Mouse (Mus musculus) stomach, postnatal 0 days (tissue): ENCODE results near the gene Cxcr4. TPM values are rescaled to one million over a fixed set of nuclear protein-coding genes. Genes with fewer than 3 reads are reported as not detected.

Experiments
- ATAC-seq: fragments of 200-750 bp; cut with Nextera tagmentation; 2 replicates; pipeline ENCODE4 v1.8.0; 2017; ENCODE audit not compliant: low FRiP score, low TSS enrichment
- DNase-seq: peaks from one replicate; pipeline ENCODE4 v3.0.0-alpha.2; 2016; ENCODE audit warnings: low spot score
- H3K27ac ChIP-seq: fragments of 300-500 bp; sonication (generic); replicated peaks from 2 replicates; pipeline ENCODE4 v1.5.1; 2014; ENCODE audit warnings: mild to moderate bottlenecking, control low read depth
- H3K27me3 ChIP-seq: fragments of 300-500 bp; sonication (generic); 2 replicates; pipeline ENCODE4 v1.6.1; 2014; ENCODE audit warnings: low read length; ENCODE audit not compliant: control insufficient read depth, insufficient read depth
- H3K36me3 ChIP-seq: fragments of 300-500 bp; sonication (generic); 2 replicates; pipeline ENCODE4 v1.6.1; 2014; ENCODE audit warnings: low read length, mixed read lengths; ENCODE audit not compliant: control insufficient read depth, insufficient read depth
- H3K4me1 ChIP-seq: fragments of 300-500 bp; sonication (generic); replicated peaks from 2 replicates; pipeline ENCODE4 v1.6.1; 2014; ENCODE audit warnings: antibody characterized with exemption; ENCODE audit not compliant: control insufficient read depth, insufficient read depth
- H3K4me2 ChIP-seq: fragments of 300-500 bp; sonication (generic); replicated peaks from 2 replicates; pipeline ENCODE4 v1.6.1; 2014; ENCODE audit warnings: low read depth, mild to moderate bottlenecking, control low read depth, moderate library complexity
- H3K4me3 ChIP-seq: fragments of 300-500 bp; sonication (generic); 2 replicates; pipeline ENCODE4 v1.5.1; 2014; ENCODE audit warnings: low read depth, low read length, control low read depth
- H3K9ac ChIP-seq: fragments of 300-500 bp; sonication (generic); 2 replicates; pipeline ENCODE4 v1.6.1; 2014; ENCODE audit warnings: mild to moderate bottlenecking, low read length, control low read depth, mixed read lengths
- H3K9me3 ChIP-seq: fragments of 300-500 bp; sonication (generic); 2 replicates; pipeline ENCODE4 v1.6.1; 2016; ENCODE audit warnings: low read length; ENCODE audit not compliant: control insufficient read depth
- CTCF ChIP-seq: IDR thresholded peaks from 2 replicates; pipeline ENCODE4 v1.5.1; 2016; ENCODE audit warnings: antibody characterized with exemption, low read depth, mild to moderate bottlenecking, moderate library complexity
- EP300 ChIP-seq: optimal IDR thresholded peaks from 2 replicates; pipeline ENCODE3; 2016; ENCODE audit warnings: antibody characterized with exemption
- WGBS: fragments of 180-500 bp; shearing (Covaris S2); extraction: QIAGEN DNeasy Blood & Tissue Kit; methylation state at CpG from one replicate; pipeline ENCODE4 v1.1.7; 2014; 5-methylcytosine and 5-hydroxymethylcytosine counted together
- polyA plus RNA-seq: library from polyadenylated mRNA; unstranded; fragments of >200 nt; fragmentation: Nextera tagmentation; extraction: Ambion mirVana; gene quantifications from 2 replicates; pipeline ENCODE4 v1.2.1, GENCODE M21; 2015

Gene Cxcr4
- polyA plus RNA-seq, 1 experiment from 2014 or later: 2.0 TPM

GRCm38 (mm10) chr1:128602018-128602687 is 10.1 kb upstream of the Cxcr4 start:
- Histone ChIP-seq H3K27me3 (no peaks in the 10 kb centered on the region), H3K27ac (0 out of 2 replicates have a peak overlapping the region, but pooled peaks have one; percentile 35), H3K9me3 (no peaks in the 10 kb centered on the region), H3K4me2 (no peak overlapping the region), H3K9ac (no peak overlapping the region), H3K4me1 (no peaks in the 10 kb centered on the region), H3K36me3 (no peaks in the 10 kb centered on the region), H3K4me3 (no peak overlapping the region)
- ATAC-seq (peak; percentile 87), DNase-seq (peak; percentile 76)
- TF ChIP-seq EP300 (no peak), CTCF (no peak)
- WGBS: 28% methylated on average over 5 of the region's 5 CpGs

- WGBS: 63% methylated on average over 5 of the region's 5 CpGs
- Histone ChIP-seq H3K4me1 (no peaks in the 10 kb centered on the region), H3K4me2 (no peak overlapping the region), H3K4me3 (no peak overlapping the region), H3K36me3 (no peaks in the 10 kb centered on the region), H3K9me3 (no peaks in the 10 kb centered on the region), H3K27ac (no peak overlapping the region), H3K27me3 (no peaks in the 10 kb centered on the region), H3K9ac (no peak overlapping the region)
- TF ChIP-seq CTCF (no peak), EP300 (no peak)
- ATAC-seq: peak; percentile 43; the same call in 1 of the 2 replicates
- DNase-seq: no peak
Measured at GRCm38 (mm10) chr1:128601307-128601706, 9.2 kb upstream of the Cxcr4 start.

DNA sequence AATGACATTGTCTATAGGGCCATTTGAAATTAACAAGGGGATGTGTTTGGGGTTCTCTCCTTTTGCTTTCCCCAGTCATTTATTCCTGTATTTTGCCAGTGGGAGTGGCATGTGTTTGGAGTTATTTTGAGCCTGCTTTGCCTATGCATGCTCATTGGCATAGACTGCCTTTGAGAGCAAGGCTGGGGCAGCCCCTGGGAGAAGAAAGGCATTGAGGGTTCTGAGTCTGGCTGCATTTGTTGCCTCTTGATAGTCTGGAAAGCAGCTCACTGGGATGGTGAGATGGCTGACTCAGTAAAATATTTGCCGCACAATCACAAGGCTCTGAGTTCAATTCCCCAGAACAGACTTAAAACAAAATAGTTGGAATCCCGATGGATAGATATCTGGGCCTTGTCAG is 8.5 kb upstream of the Cxcr4 start:
- Histone ChIP-seq H3K4me3 (no peak overlapping the region), H3K36me3 (no peaks in the 10 kb centered on the region), H3K4me1 (no peaks in the 10 kb centered on the region), H3K9ac (no peak overlapping the region), H3K9me3 (no peaks in the 10 kb centered on the region), H3K27ac (no peak overlapping the region), H3K4me2 (no peak overlapping the region), H3K27me3 (no peaks in the 10 kb centered on the region)
- DNase-seq: no peak
- 89% methylated on average over 2 of the region's 2 CpGs for WGBS
- no peak for ATAC-seq
- no peak for TF ChIP-seq CTCF

GRCm38 (mm10) chr1:128597209-128597782 is 5.2 kb upstream of the Cxcr4 start:
- Histone ChIP-seq H3K4me1 (no peaks in the 10 kb centered on the region), H3K9ac (no peak overlapping the region), H3K27ac (no peak overlapping the region), H3K9me3 (no peaks in the 10 kb centered on the region), H3K4me3 (no peak overlapping the region), H3K4me2 (no peak overlapping the region), H3K36me3 (no peaks in the 10 kb centered on the region), H3K27me3 (no peaks in the 10 kb centered on the region)
- 71% methylated on average over 15 of the region's 15 CpGs for WGBS
- no peak for DNase-seq
- TF ChIP-seq CTCF (no peak), EP300 (no peak)
- ATAC-seq: no peak

- H3K36me3 ChIP-seq: no peaks in the 10 kb centered on the region
- 21% methylated on average over 6 of the region's 6 CpGs for WGBS
- TF ChIP-seq EP300 (no peak), CTCF (no peak)
- H3K4me3 ChIP-seq: no peak overlapping the region
- ATAC-seq (no peak), DNase-seq (no peak)
- H3K27me3 ChIP-seq: no peaks in the 10 kb centered on the region
- H3K4me1 ChIP-seq: no peaks in the 10 kb centered on the region; the same call in 1 of the 2 replicates
- no peaks in the 10 kb centered on the region for H3K9me3 ChIP-seq
- no peak overlapping the region for H3K9ac ChIP-seq
- H3K27ac ChIP-seq: no peak overlapping the region
- H3K4me2 ChIP-seq: no peak overlapping the region
Measured at GRCm38 (mm10) chr1:128595528-128595927, 3.4 kb upstream of the Cxcr4 start.

GRCm38 (mm10) chr1:128595105-128595420 is 3.0 kb upstream of the Cxcr4 start:
- Histone ChIP-seq H3K9me3 (no peaks in the 10 kb centered on the region), H3K27ac (no peak overlapping the region), H3K36me3 (no peaks in the 10 kb centered on the region), H3K4me1 (no peaks in the 10 kb centered on the region; the same call in 1 of the 2 replicates), H3K27me3 (no peaks in the 10 kb centered on the region), H3K4me3 (no peak overlapping the region), H3K9ac (no peak overlapping the region), H3K4me2 (no peak overlapping the region)
- DNase-seq (no peak), ATAC-seq (no peak)
- TF ChIP-seq EP300 (no peak), CTCF (no peak)
- WGBS: 30% methylated on average over 3 of the region's 3 CpGs
